Mouse (Mus musculus) brown adipose tissue, adult 24 weeks (tissue): Measurements from ENCODE around the gene Rpl27a. TPM values are rescaled to one million over a fixed set of nuclear protein-coding genes. Genes with fewer than 3 reads are reported as not detected.

ENCODE experiments used
- H3K27ac ChIP-seq: fragments of 200-500 bp; replicated peaks from 2 replicates; pipeline ENCODE4 v1.5.1; 2012; ENCODE audit warnings: low read depth, mild to moderate bottlenecking, low read length
- H3K4me1 ChIP-seq: fragments of 200-500 bp; 2 replicates; pipeline ENCODE4 v1.6.1; 2012; ENCODE audit warnings: low read length, mixed read lengths; ENCODE audit not compliant: control insufficient read depth, insufficient read depth, insufficient read length
- H3K4me3 ChIP-seq: fragments of 200-500 bp; 2 replicates; pipeline ENCODE4 v1.5.1; 2012; ENCODE audit warnings: low read depth, mild to moderate bottlenecking, low read length, moderate library complexity; ENCODE audit not compliant: insufficient read depth
- polyA plus RNA-seq: library from polyadenylated mRNA; stranded (reverse); fragments of >200 nt; gene quantifications from 2 replicates; pipeline ENCODE4 v1.2.4, GENCODE M21; 2012; ENCODE audit not compliant: missing spikeins, insufficient read depth, insufficient read length

The Rpl27a gene
- polyA plus RNA-seq, 1 experiment: 113 TPM

DNA sequence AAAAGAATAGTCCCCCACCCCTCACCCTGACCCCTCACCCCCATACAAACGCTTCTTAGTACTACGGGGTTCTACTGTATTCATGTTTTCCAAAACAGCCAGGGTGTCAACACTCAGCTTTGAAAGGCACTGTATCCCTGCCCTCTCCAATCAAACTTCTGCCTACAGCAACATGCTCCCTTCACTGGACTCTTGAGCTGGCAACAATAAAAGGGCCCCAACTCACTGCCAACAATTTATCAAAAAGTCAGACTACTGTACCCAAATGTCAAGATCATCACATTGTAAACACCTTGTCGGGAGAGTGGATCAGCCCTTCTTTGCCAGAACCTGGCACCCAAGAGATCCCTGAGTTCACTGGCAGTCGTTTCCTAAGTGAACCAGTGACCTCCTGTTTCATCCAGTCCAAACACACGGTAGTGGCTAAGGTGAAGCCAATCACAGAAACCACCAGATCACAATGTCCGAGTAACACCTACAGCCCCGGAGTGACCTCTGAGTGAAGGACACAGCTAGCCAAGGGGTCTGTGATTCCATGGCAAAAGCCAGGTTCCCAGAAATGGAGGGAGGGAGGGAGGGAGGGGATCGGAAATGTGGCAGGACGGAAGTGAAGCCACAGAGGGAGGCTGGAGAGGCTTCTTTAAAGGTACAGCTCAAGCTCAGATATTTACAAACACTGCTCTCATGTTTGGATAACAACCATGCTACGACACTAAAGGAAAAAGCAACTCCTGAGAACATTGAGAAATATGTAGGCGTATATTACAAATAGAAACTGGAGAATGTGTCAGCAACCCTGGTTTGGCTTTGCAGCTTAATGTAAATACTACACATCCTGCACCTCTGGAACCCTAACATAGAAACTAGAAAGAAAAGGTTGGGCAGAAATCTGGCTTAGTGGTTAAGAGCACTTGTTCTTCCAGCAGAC is 48.2 kb downstream of the Rpl27a start:
- Histone ChIP-seq H3K4me3 (peak overlapping the region; percentile 41), H3K4me1 (peaks cover 34% of the 10 kb centered on the region), H3K27ac (peak overlapping the region; percentile 70)

DNA sequence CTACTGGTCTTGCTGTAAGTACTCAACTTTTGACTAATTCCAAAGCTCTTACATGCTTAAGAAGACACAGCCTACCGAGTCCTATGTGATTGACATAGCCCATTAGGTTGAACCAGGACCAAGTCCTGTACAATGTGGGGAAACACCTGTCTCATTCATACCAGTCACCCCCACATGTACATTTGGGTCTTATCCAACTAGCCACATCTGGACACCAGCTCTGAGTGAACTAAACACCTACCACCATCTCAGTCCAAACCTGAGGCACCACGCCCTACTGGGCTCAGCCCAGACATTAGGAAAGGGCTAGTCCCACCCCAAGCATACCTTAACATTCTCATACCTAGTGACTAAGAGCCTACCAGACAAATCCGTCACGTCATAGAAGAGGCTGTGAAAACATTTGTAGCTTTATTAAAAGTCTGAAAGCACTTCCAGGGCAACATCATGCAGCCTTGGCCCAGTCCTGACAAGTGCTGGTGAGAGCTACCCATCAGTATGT is 49.5 kb downstream of the Rpl27a start:
- H3K4me1 ChIP-seq: peaks cover 21% of the 10 kb centered on the region; the same call in 1 of the 2 replicates
- no peak overlapping the region for H3K4me3 ChIP-seq
- no peak overlapping the region for H3K27ac ChIP-seq

Other genes starting within 250 kb of the Rpl27a start
- gene Stk33, start 80.1 kb upstream of the Rpl27a start, polyA plus RNA-seq: not detected in 2 replicates
- 0.38 TPM in 1 of 2 replicates, not detected in the other for gene Trim66, start 11.0 kb upstream of the Rpl27a start, polyA plus RNA-seq
- 6.9 and 13.4 TPM in 2 replicates for gene St5, start 184.5 kb downstream of the Rpl27a start, polyA plus RNA-seq
- gene Akip1, start 184.5 kb downstream of the Rpl27a start, polyA plus RNA-seq: 26.1 and 34.8 TPM in 2 replicates
- gene BC051019, start 204.7 kb downstream of the Rpl27a start, polyA plus RNA-seq: not detected in 2 replicates
- not detected in 2 replicates for gene Ascl3, start 212.6 kb downstream of the Rpl27a start, polyA plus RNA-seq
- gene Tmem9b, start 233.7 kb downstream of the Rpl27a start, polyA plus RNA-seq: 47.8 and 65.8 TPM in 2 replicates